Mouse (Mus musculus): Measurements from ENCODE around the gene Pex14. TPM values are rescaled to one million over a fixed set of nuclear protein-coding genes. Genes with fewer than 3 reads are reported as not detected.
A peak's percentile ranks its signal among the peaks of the same experiment; 100 is the strongest.
"Not testable (repeated sequence)": the region's sequence is repeated elsewhere in the genome, so short reads cannot be mapped to it uniquely, and the experiment has no call there.

Pex14 gene
- polyA plus RNA-seq, 1 experiment from 2014 or later: 48.9 TPM

- peak within 1 kb of the TSS; percentile 71 for H3K9ac ChIP-seq (ENCODE audit: low read depth, low read length)
- H3K4me1 ChIP-seq (replicated peaks; ENCODE audit: control insufficient read depth, insufficient read depth, low read length): peaks cover 6% of the 10 kb centered on the region
- H3K4me3 ChIP-seq (ENCODE audit: low read depth, low read length): peak within 1 kb of the TSS; percentile 62
- peak within 1 kb of the TSS; percentile 43 for H3K27ac ChIP-seq (ENCODE audit: low read depth, low read length)
- under 1% methylated on average over 35 of the region's 35 CpGs for WGBS
- ATAC-seq: peak; percentile 82
- no peaks in the 10 kb centered on the region for H3K9me3 ChIP-seq (ENCODE audit: control insufficient read depth)
- H3K4me2 ChIP-seq (replicated peaks; ENCODE audit: low read depth): peak within 1 kb of the TSS; percentile 87
- H3K27me3 ChIP-seq (replicated peaks; ENCODE audit: control insufficient read depth, insufficient read depth, low read length): no peaks in the 10 kb centered on the region
- peaks cover 15% of the 10 kb centered on the region for H3K36me3 ChIP-seq (ENCODE audit: control insufficient read depth, insufficient read depth)
- no peak for TF ChIP-seq CTCF (IDR thresholded peaks at IDR 0.05; ENCODE audit: low read depth)
These were observed 4.3 kb upstream of the Pex14 start, which contains the start of gene Dffa for GRCm38 (mm10) chr4:149103875-149104561. Gene Dffa (plus strand): TSS chr4:149104146.

- Histone ChIP-seq H3K9ac (ENCODE audit: low read depth, low read length) (no peak overlapping the region), H3K27me3 (replicated peaks; ENCODE audit: control insufficient read depth, insufficient read depth, low read length) (no peaks in the 10 kb centered on the region), H3K36me3 (ENCODE audit: control insufficient read depth, insufficient read depth) (peaks cover 4% of the 10 kb centered on the region; the same call in 1 of the 2 replicates), H3K9me3 (ENCODE audit: control insufficient read depth) (no peaks in the 10 kb centered on the region), H3K27ac (ENCODE audit: low read depth, low read length) (no peak overlapping the region), H3K4me1 (replicated peaks; ENCODE audit: control insufficient read depth, insufficient read depth, low read length) (peaks cover 6% of the 10 kb centered on the region), H3K4me3 (ENCODE audit: low read depth, low read length) (no peak overlapping the region), H3K4me2 (replicated peaks; ENCODE audit: low read depth) (no peak overlapping the region)
- 85% methylated on average over 3 of the region's 3 CpGs for WGBS
- no peak for TF ChIP-seq CTCF (IDR thresholded peaks at IDR 0.05; ENCODE audit: low read depth)
- no peak for ATAC-seq
These were observed 1.8 kb upstream of the Pex14 start for GRCm38 (mm10) chr4:149101456-149101855.

GRCm38 (mm10) chr4:149100449-149100848 is 773 bp upstream of the Pex14 start:
- H3K4me2 ChIP-seq (replicated peaks; ENCODE audit: low read depth); H3K27me3 ChIP-seq (replicated peaks; ENCODE audit: control insufficient read depth, insufficient read depth, low read length); H3K36me3 ChIP-seq (ENCODE audit: control insufficient read depth, insufficient read depth); H3K4me1 ChIP-seq (replicated peaks; ENCODE audit: control insufficient read depth, insufficient read depth, low read length); ATAC-seq; H3K9ac ChIP-seq (ENCODE audit: low read depth, low read length); H3K9me3 ChIP-seq (ENCODE audit: control insufficient read depth); H3K4me3 ChIP-seq (ENCODE audit: low read depth, low read length); H3K27ac ChIP-seq (ENCODE audit: low read depth, low read length): not testable (repeated sequence)
- 88% methylated on average over 12 of the region's 12 CpGs for WGBS

GRCm38 (mm10) chr4:149098571-149098970 is 1.1 kb downstream of the Pex14 start:
- no peak for TF ChIP-seq CTCF (IDR thresholded peaks at IDR 0.05; ENCODE audit: low read depth)
- Histone ChIP-seq H3K4me2 (replicated peaks; ENCODE audit: low read depth) (peak overlapping the region; percentile 87), H3K4me1 (replicated peaks; ENCODE audit: control insufficient read depth, insufficient read depth, low read length) (no peaks in the 10 kb centered on the region), H3K36me3 (ENCODE audit: control insufficient read depth, insufficient read depth) (no peaks in the 10 kb centered on the region; the same call in 1 of the 2 replicates), H3K9ac (ENCODE audit: low read depth, low read length) (peak overlapping the region; percentile 89), H3K27ac (ENCODE audit: low read depth, low read length) (peak overlapping the region; percentile 24), H3K4me3 (ENCODE audit: low read depth, low read length) (peak overlapping the region; percentile 96), H3K9me3 (ENCODE audit: control insufficient read depth) (no peaks in the 10 kb centered on the region), H3K27me3 (replicated peaks; ENCODE audit: control insufficient read depth, insufficient read depth, low read length) (no peaks in the 10 kb centered on the region)
- 11% methylated on average over 11 of the region's 11 CpGs for WGBS
- ATAC-seq: no peak

GRCm38 (mm10) chr4:149097956-149098355 is 1.7 kb downstream of the Pex14 start:
- TF ChIP-seq CTCF (IDR thresholded peaks at IDR 0.05; ENCODE audit: low read depth): no peak
- ATAC-seq: no peak
- Histone ChIP-seq H3K4me2 (replicated peaks; ENCODE audit: low read depth) (peak overlapping the region; percentile 87), H3K9me3 (ENCODE audit: control insufficient read depth) (no peaks in the 10 kb centered on the region), H3K36me3 (ENCODE audit: control insufficient read depth, insufficient read depth) (no peaks in the 10 kb centered on the region; the same call in 1 of the 2 replicates), H3K27me3 (replicated peaks; ENCODE audit: control insufficient read depth, insufficient read depth, low read length) (no peaks in the 10 kb centered on the region), H3K4me3 (ENCODE audit: low read depth, low read length) (peak overlapping the region; percentile 96; the same call in 1 of the 2 replicates), H3K4me1 (replicated peaks; ENCODE audit: control insufficient read depth, insufficient read depth, low read length) (no peaks in the 10 kb centered on the region), H3K27ac (ENCODE audit: low read depth, low read length) (peak overlapping the region; percentile 41), H3K9ac (ENCODE audit: low read depth, low read length) (0 out of 2 replicates have a peak overlapping the region, but pooled peaks have one; percentile 89)
- 57% methylated on average over 3 of the region's 3 CpGs for WGBS

GRCm38 (mm10) chr4:149091364-149091763 is 8.3 kb downstream of the Pex14 start:
- H3K36me3 ChIP-seq (ENCODE audit: control insufficient read depth, insufficient read depth): no peaks in the 10 kb centered on the region; the same call in 1 of the 2 replicates
- no peaks in the 10 kb centered on the region for H3K4me1 ChIP-seq (replicated peaks; ENCODE audit: control insufficient read depth, insufficient read depth, low read length)
- H3K27ac ChIP-seq (ENCODE audit: low read depth, low read length): no peak overlapping the region
- no peak for TF ChIP-seq CTCF (IDR thresholded peaks at IDR 0.05; ENCODE audit: low read depth)
- no peak overlapping the region for H3K4me3 ChIP-seq (ENCODE audit: low read depth, low read length)
- no peaks in the 10 kb centered on the region for H3K27me3 ChIP-seq (replicated peaks; ENCODE audit: control insufficient read depth, insufficient read depth, low read length)
- WGBS: 82% methylated on average over 8 of the region's 8 CpGs
- ATAC-seq: no peak
- H3K4me2 ChIP-seq (replicated peaks; ENCODE audit: low read depth): no peak overlapping the region
- no peak overlapping the region for H3K9ac ChIP-seq (ENCODE audit: low read depth, low read length)
- no peaks in the 10 kb centered on the region for H3K9me3 ChIP-seq (ENCODE audit: control insufficient read depth)
